Mouse (Mus musculus): ENCODE results near the gene Dhx16. TPM values are rescaled to one million over a fixed set of nuclear protein-coding genes. Genes with fewer than 3 reads are reported as not detected.

Dhx16 gene
- polyA plus RNA-seq, 1 experiment from 2014 or later, result 42.2 TPM

MicroRNA genes within 50 kb of the gene (microRNA counts, 519-probe panel; counts per million panel counts)
- microRNA mmu-miR-1894-3p (not detected), microRNA mmu-miR-1894-5p (1,894 counts per million, percentile 23 among the panel's probes with 10 or more counts)

Small RNA genes within 50 kb of the gene (microRNA-seq; reads per million reads assigned to microRNA genes)
- not detected for gene Gm28033
- not detected for gene Mir1894

Other genes with a start within 250 kb of the Dhx16 start
- 0.08 TPM in 1 of 2 replicates, not detected in the other for gene Mucl3, start 236.1 kb upstream of the Dhx16 start, polyA plus RNA-seq (2015; fragmentation: Nextera tagmentation; extraction: Ambion mirVana)
- gene Vars2, start 212.2 kb upstream of the Dhx16 start, polyA plus RNA-seq (2015; fragmentation: Nextera tagmentation; extraction: Ambion mirVana), result 19.0 and 19.8 TPM in 2 replicates
- 34.6 and 35.3 TPM in 2 replicates for gene Gtf2h4, start 206.1 kb upstream of the Dhx16 start, polyA plus RNA-seq (2015; fragmentation: Nextera tagmentation; extraction: Ambion mirVana)
- 113 and 116 TPM in 2 replicates for gene Ddr1, start 175.2 kb upstream of the Dhx16 start, polyA plus RNA-seq (2015; fragmentation: Nextera tagmentation; extraction: Ambion mirVana)
- gene Ier3, start 58.1 kb upstream of the Dhx16 start, polyA plus RNA-seq (2015; fragmentation: Nextera tagmentation; extraction: Ambion mirVana), result 6.4 and 9.9 TPM in 2 replicates
- 83.5 and 89.3 TPM in 2 replicates for gene Flot1, start 56.6 kb upstream of the Dhx16 start, polyA plus RNA-seq (2015; fragmentation: Nextera tagmentation; extraction: Ambion mirVana)
- 1,979 and 2,045 TPM in 2 replicates for gene Tubb5, start 41.5 kb upstream of the Dhx16 start, polyA plus RNA-seq (2015; fragmentation: Nextera tagmentation; extraction: Ambion mirVana)
- 10.6 and 13.2 TPM in 2 replicates for gene Mdc1, start 38.3 kb upstream of the Dhx16 start, polyA plus RNA-seq (2015; fragmentation: Nextera tagmentation; extraction: Ambion mirVana)
- 23.4 and 26.1 TPM in 2 replicates for gene Nrm, start 18.5 kb upstream of the Dhx16 start, polyA plus RNA-seq (2015; fragmentation: Nextera tagmentation; extraction: Ambion mirVana)
- gene Ppp1r18, start 14.2 kb upstream of the Dhx16 start, polyA plus RNA-seq (2015; fragmentation: Nextera tagmentation; extraction: Ambion mirVana), result 24.9 and 25.7 TPM in 2 replicates
- gene 2310061I04Rik, start 17.6 kb downstream of the Dhx16 start, polyA plus RNA-seq (2015; fragmentation: Nextera tagmentation; extraction: Ambion mirVana), result 34.5 and 49.5 TPM in 2 replicates
- gene Atat1, start 30.3 kb downstream of the Dhx16 start, polyA plus RNA-seq (2015; fragmentation: Nextera tagmentation; extraction: Ambion mirVana), result 423 and 493 TPM in 2 replicates
- 50.8 and 55.6 TPM in 2 replicates for gene Mrps18b, start 36.6 kb downstream of the Dhx16 start, polyA plus RNA-seq (2015; fragmentation: Nextera tagmentation; extraction: Ambion mirVana)
- gene Ppp1r10, start 36.6 kb downstream of the Dhx16 start, polyA plus RNA-seq (2015; fragmentation: Nextera tagmentation; extraction: Ambion mirVana), result 47.0 and 50.7 TPM in 2 replicates
- gene Abcf1, start 89.9 kb downstream of the Dhx16 start, polyA plus RNA-seq (2015; fragmentation: Nextera tagmentation; extraction: Ambion mirVana), result 88.3 and 89.6 TPM in 2 replicates
- 61.0 and 65.6 TPM in 2 replicates for gene Gnl1, start 100.0 kb downstream of the Dhx16 start, polyA plus RNA-seq (2015; fragmentation: Nextera tagmentation; extraction: Ambion mirVana)
- gene Prr3, start 100.4 kb downstream of the Dhx16 start, polyA plus RNA-seq (2015; fragmentation: Nextera tagmentation; extraction: Ambion mirVana), result 78.9 and 93.2 TPM in 2 replicates
- 4.9 and 6.4 TPM in 2 replicates for gene H2-T24, start 140.7 kb downstream of the Dhx16 start, polyA plus RNA-seq (2015; fragmentation: Nextera tagmentation; extraction: Ambion mirVana)
- 6.2 and 7.3 TPM in 2 replicates for gene H2-T23, start 153.0 kb downstream of the Dhx16 start, polyA plus RNA-seq (2015; fragmentation: Nextera tagmentation; extraction: Ambion mirVana)
- gene H2-T22, start 162.9 kb downstream of the Dhx16 start, polyA plus RNA-seq (2015; fragmentation: Nextera tagmentation; extraction: Ambion mirVana), result 4.9 and 5.3 TPM in 2 replicates
- not detected in 2 replicates for gene Gm6034, start 163.1 kb downstream of the Dhx16 start, polyA plus RNA-seq (2015; fragmentation: Nextera tagmentation; extraction: Ambion mirVana)
- gene Gm11127, start 178.6 kb downstream of the Dhx16 start, polyA plus RNA-seq (2015; fragmentation: Nextera tagmentation; extraction: Ambion mirVana), result 0.16 TPM in 1 of 2 replicates, not detected in the other
- gene Gm19684, start 241.9 kb downstream of the Dhx16 start, polyA plus RNA-seq (2015; fragmentation: Nextera tagmentation; extraction: Ambion mirVana), result not detected in 2 replicates
- gene Gm7030, start 249.6 kb downstream of the Dhx16 start, polyA plus RNA-seq (2015; fragmentation: Nextera tagmentation; extraction: Ambion mirVana), result not detected in 2 replicates

All from forebrain, embryonic 16.5 days (tissue).